Mouse (Mus musculus) erythroblast, embryonic 14.5 days (primary cell): Measurements from ENCODE around the gene Rasgrp2.

Experiments
- GATA1 ChIP-seq: IDR thresholded peaks from 2 replicates; pipeline ENCODE4 v1.6.1; 2012; ENCODE audit warnings: low read length, inconsistent platforms, mixed read lengths
- TAL1 ChIP-seq: IDR thresholded peaks from 3 replicates; pipeline ENCODE4 v1.6.1; 2012; ENCODE audit warnings: low read length, inconsistent platforms, mixed read lengths

GRCm38 (mm10) chr19:6375423-6376254 is 23.5 kb upstream of the Rasgrp2 start:
- TF ChIP-seq GATA1 (no peak), TAL1 (no peak)
